Mouse (Mus musculus) gastrocnemius, adult 2 months (tissue): Measurements from ENCODE around the gene Tlcd2. TPM values are rescaled to one million over a fixed set of nuclear protein-coding genes. Genes with fewer than 3 reads are reported as not detected.

ENCODE experiments used
- DNase-seq: peaks from one replicate; pipeline ENCODE4 v3.0.0; 2022
- H3K27ac ChIP-seq: fragments of 200-600 bp; 2 replicates; pipeline ENCODE4 v1.8.1; 2022; ENCODE audit warnings: mild to moderate bottlenecking
- H3K4me3 ChIP-seq: fragments of 200-600 bp; 2 replicates; pipeline ENCODE4 v1.8.1; 2022; ENCODE audit warnings: mild to moderate bottlenecking, moderate library complexity
- CTCF ChIP-seq: fragments of 200-600 bp; IDR thresholded peaks from 2 replicates; pipeline ENCODE4 v1.8.1; 2022; ENCODE audit warnings: antibody characterized with exemption, mild to moderate bottlenecking, moderate library complexity
- intact Hi-C: fragments of 180-260 bp; cut with DNase I; formaldehyde crosslinking; loops from one replicate; pipeline ENCODE4 v1.15.1; 2025
- long read RNA-seq, 2 experiments: library from polyadenylated mRNA; stranded (forward); transcript quantifications; one replicate each; pipeline ENCODE4 v2.0.0; 2021
- total RNA-seq, 2 experiments: library from RNA; stranded (reverse); gene quantifications; 2 replicates each; pipeline ENCODE4 v1.2.3; 2021

Tlcd2 gene
- total RNA-seq: 1 to 10 TPM; 2.6 to 3.1 TPM
- long read RNA-seq, experiment 1, partial matches to known transcripts: 3 of 5 reads
- long read RNA-seq, experiment 1, other reads (novel, unspliced or antisense): 2 of 5 reads
- long read RNA-seq, experiment 2, partial matches to known transcripts: 0 of 1 reads
- long read RNA-seq, experiment 2, other reads (novel, unspliced or antisense): 0 of 1 reads

DNA sequence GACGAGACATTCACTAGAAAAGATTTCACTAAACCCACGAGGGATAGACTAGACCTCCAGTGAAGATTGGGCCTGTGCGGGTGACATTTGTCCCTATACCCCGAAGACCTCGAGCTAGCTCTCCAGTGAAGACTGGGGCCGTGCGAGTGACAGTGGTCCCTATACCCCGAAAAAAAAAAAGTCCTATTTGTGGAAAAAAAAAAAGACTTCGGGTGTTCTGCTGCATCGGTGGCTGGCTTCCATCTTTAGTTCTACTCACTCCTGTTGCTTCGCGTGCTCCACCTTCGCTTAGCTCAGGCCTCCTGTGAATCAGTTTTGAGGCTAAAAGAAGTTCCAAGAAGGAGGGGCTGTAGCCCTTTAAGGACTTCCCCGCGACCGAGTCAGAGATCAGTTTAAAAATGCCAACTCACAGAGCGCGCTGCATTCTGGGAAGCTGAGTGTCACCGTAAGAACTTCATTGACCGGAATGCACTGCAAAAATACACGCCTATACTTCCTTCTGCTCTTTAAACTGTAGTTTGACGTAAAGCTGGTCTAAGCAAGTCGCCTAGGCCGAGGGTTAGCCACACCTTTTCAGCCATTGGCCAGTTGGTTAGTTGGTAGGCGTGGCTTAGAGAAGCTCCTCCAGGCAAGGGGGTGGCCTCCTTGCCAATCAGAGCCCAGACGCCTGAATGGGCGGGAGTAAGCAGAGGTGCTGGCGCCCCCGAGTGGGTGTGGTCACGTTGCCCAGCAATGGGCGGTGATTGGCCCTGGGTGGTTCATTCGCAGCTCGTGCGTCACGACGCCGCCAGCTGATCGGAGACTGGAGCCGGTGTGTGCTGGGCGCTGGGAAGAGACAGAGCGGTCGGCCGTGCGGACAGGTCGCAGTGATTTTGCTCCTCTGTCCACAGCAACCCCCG lies at the start of gene Tlcd2:
Gene Tlcd2, plus strand, starts transcription at position 872 of the 899 bp plus-strand sequence.
- intact Hi-C loops: loop anchor here (5.0 kb wide), 1 partner anchor 106 kb away; no protein-coding TSS in a partner anchor
- peak; percentile 100 for DNase-seq
- peak within 1 kb of the TSS; percentile 100 for H3K27ac ChIP-seq
- peak within 1 kb of the TSS; percentile 87 for H3K4me3 ChIP-seq
- TF ChIP-seq CTCF: no peak

DNA sequence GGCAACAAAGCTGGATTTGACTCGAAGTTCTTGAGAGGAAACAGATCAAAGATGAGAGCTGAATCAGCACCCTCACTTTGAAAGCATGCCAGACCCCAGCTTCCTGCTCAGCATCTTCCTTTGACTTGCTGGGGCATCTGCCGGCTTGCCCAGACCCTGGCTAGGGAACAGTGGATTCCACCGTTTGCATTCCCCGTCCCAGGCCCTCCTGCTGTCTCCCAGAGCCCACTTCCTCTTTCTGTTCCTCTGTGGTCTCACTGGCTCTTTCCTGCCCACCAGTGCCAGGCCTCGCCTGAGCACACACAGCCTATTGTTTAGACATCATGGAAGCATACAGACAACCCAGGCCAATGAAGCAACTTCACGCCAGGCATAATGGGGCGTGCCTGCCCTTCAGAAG lies 46.4 kb upstream of the Tlcd2 start:
- intact Hi-C loops: no loop called here
- no peak for TF ChIP-seq CTCF
- Histone ChIP-seq H3K4me3 (no peak overlapping the region), H3K27ac (no peak overlapping the region)
- DNase-seq: no peak

DNA sequence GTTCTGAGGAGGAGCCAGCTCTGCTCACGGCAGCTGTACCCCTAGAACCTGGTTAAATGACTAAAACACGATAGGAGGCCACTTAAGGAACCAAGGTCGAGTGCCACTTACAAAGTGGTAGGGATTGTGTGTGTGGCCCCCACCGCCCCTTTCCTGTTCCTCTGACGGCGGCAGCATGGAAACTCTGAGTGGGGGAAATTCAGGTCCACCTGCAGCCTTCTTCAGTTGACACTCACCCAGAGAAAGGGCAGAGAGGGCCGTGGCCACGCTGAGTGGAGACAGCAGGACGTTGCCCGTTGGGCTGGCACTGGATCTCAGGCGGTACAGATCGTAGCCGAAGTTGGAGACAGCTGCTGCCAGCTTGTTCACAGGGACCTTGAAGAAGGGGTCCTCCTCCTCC lies 45.5 kb upstream of the Tlcd2 start:
- no peak for DNase-seq
- Histone ChIP-seq H3K27ac (no peak overlapping the region), H3K4me3 (no peak overlapping the region)
- TF ChIP-seq CTCF: no peak
- intact Hi-C loops: no loop called here

DNA sequence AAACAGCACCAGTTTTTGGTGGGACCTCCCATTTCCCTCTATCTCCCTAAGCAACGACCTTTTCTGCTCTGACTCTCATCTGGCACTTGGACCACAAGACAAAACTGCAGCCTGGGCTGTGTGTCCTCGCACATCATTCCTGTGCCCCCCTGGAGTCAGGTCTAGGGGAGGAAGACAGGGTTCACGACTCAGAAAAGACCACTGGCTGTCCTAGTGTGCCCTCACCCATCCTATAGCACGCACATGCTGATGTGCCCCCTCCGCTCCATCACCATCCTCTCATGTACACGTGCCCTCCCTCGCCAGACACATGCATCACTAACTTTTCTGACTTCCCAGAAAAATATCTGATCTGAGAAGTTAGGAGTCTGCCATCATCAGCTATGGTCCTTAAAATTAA lies 41.5 kb upstream of the Tlcd2 start:
- intact Hi-C loops: no loop called here
- H3K4me3 ChIP-seq: peak overlapping the region; percentile 68

GRCm38 (mm10) chr11:75420810-75421374 lies 40.6 kb upstream of the Tlcd2 start:
- Histone ChIP-seq H3K27ac (peak overlapping the region; percentile 75), H3K4me3 (peak overlapping the region; percentile 68)
- no peak for DNase-seq
- intact Hi-C loops: no loop called here
- TF ChIP-seq CTCF: no peak

More for the DNA sequence above, 41.5 kb upstream of the Tlcd2 start:
- TF ChIP-seq CTCF: no peak
- no peak for DNase-seq
- H3K27ac ChIP-seq: peak overlapping the region; percentile 75; the same call in 1 of the 2 replicates

- peak overlapping the region; percentile 68 for H3K4me3 ChIP-seq
- peak; percentile 66 for DNase-seq
- H3K27ac ChIP-seq: peak overlapping the region; percentile 75
- intact Hi-C loops: no loop called here
- TF ChIP-seq CTCF: no peak
These were observed 40.0 kb upstream of the Tlcd2 start for GRCm38 (mm10) chr11:75421375-75422012.

DNA sequence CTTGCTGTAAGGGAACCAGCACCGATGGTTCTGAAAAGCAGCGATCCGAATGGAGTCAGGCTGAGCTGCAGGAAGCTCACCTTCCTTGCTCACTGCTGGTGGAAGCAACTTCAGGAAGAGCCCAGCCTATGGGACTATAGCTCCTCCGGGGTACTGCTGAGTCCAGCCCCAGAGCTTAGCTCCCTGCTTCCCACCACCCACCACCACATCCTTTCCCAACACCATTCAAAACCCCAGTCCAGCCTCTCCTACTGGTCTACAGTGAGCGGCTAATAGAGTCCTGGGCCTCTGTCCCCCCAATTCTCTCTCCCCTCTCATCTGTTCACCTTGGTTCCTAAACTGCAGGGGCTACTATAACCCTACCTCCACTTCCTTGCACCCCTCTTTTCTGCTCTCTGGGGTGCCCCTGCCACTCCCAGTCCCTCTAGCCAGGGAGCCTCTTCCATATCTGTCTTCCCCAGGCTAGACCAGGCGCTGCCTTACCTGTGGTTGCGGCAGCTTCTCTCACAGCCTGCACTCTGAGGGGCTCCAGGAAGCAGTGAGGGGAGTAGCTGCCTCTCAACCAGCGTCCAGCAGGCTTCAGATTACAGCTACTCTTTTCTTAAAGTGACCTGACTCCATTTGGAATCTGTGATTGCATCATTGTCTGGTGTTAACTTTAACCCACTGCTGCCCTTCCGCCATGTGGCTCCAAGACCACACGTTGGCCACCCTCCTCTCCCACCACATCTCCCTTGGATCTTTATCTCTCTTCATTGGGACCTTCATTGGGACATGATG lies 39.3 kb upstream of the Tlcd2 start, which contains the start of gene Serpinf1:
Gene Serpinf1, minus strand, starts transcription at position 689 of the 780 bp plus-strand sequence.
- TF ChIP-seq CTCF: no peak
- H3K4me3 ChIP-seq: peak within 1 kb of the TSS; percentile 68
- intact Hi-C loops: no loop called here
- DNase-seq: no peak
- peak within 1 kb of the TSS; percentile 75 for H3K27ac ChIP-seq

- no peak for TF ChIP-seq CTCF
- intact Hi-C loops: no loop called here
- no peak overlapping the region for H3K27ac ChIP-seq
- no peak for DNase-seq
- no peak overlapping the region for H3K4me3 ChIP-seq
These were observed 38.4 kb upstream of the Tlcd2 start for GRCm38 (mm10) chr11:75423091-75423490.

GRCm38 (mm10) chr11:75424033-75424432 lies 37.5 kb upstream of the Tlcd2 start:
- TF ChIP-seq CTCF: no peak
- intact Hi-C loops: no loop called here

DNA sequence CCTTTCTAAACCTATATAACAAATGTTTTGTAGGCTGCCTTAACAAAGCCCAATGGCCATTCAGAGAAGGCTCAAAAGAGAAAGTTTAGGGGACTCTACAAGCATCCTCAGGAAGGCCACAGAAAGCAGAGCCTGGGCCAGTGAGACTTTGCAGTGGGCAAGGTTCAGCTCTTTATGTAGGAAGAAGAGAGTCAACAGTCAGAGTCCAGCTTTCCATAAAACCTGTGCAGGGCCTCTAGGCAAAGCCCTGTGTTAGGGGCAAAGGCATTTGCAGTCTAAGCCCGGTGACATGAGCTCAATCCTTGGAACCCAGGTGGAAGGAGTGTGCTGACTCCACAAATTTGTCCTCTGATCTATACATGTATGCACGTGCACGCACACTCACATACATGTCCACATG lies 37.1 kb upstream of the Tlcd2 start:
- DNase-seq: no peak
- intact Hi-C loops: no loop called here
- no peak for TF ChIP-seq CTCF
- Histone ChIP-seq H3K4me3 (no peak overlapping the region), H3K27ac (no peak overlapping the region)

More at GRCm38 (mm10) chr11:75424033-75424432, 37.5 kb upstream of the Tlcd2 start:
- Histone ChIP-seq H3K4me3 (no peak overlapping the region), H3K27ac (no peak overlapping the region)
- no peak for DNase-seq

DNA sequence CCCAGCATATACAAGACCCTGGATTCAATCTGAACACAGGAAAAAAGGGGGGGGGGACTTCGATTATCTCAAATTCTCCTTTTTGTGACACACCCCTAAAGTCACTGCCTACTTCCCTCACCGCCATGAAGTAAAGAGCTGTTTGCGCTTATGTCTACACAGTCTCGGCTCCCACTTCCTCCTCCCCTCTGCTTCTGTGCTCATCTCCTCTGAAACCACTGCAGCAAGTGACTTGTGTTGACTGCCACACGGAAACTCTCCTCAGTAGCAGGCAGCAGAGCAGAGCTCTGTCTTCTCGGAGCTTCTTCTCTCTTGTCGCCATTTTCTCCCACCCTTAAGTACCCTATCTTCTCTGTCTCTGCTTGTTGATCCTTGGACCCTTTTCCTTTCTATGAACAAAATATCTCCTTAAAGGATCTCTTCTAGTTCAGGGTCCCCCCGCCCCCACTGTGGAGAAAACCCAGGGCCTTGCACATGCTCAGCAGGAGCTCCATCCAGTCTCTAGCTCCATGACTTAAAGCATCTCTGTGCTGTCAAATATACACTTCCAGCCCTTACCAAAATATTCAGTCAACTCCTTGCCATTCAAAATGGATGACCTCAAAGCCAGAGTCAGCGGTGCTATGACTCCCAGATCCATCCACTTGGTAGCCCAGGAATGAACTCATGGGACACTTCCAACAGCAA lies 32.4 kb upstream of the Tlcd2 start:
- no peak overlapping the region for H3K27ac ChIP-seq

More for the DNA sequence above, 32.4 kb upstream of the Tlcd2 start:
- no peak for TF ChIP-seq CTCF
- H3K4me3 ChIP-seq: no peak overlapping the region
- no peak for DNase-seq
- intact Hi-C loops: no loop called here
